Mouse (Mus musculus) myocyte (in vitro differentiated cells): ENCODE measurements around the gene Flcn. TPM values are rescaled to one million over a fixed set of nuclear protein-coding genes. Genes with fewer than 3 reads are reported as not detected.

Experiments used
- H3K27me3 ChIP-seq: one replicate; pipeline ENCODE4 v1.6.1; 2011; ENCODE audit not compliant: control insufficient read depth, insufficient read depth, insufficient read length
- H3K36me3 ChIP-seq: one replicate; pipeline ENCODE4 v1.6.1; 2011; ENCODE audit not compliant: control insufficient read depth, insufficient read depth
- H3K4me2 ChIP-seq: one replicate; pipeline ENCODE4 v1.6.1; 2011; ENCODE audit warnings: low read depth, control low read depth
- H3K4me3 ChIP-seq: one replicate; pipeline ENCODE4 v1.5.1; 2011; ENCODE audit warnings: mild to moderate bottlenecking, control low read depth, moderate library complexity
- H3K79me2 ChIP-seq: one replicate; pipeline ENCODE4 v1.6.1; 2011; ENCODE audit not compliant: control insufficient read depth, insufficient read depth
- H3ac ChIP-seq: one replicate; pipeline ENCODE4 v1.6.1; 2011; ENCODE audit not compliant: control insufficient read depth, insufficient read length
- CEBPB ChIP-seq: IDR thresholded peaks from 2 replicates; pipeline ENCODE4 v1.6.1; 2011; ENCODE audit warnings: mild to moderate bottlenecking, moderate library complexity; ENCODE audit not compliant: poor library complexity, insufficient read depth, severe bottlenecking
- E2F4 ChIP-seq: IDR thresholded peaks from one replicate; pipeline ENCODE4 v1.6.1; 2011; ENCODE audit warnings: mild to moderate bottlenecking, control low read depth, moderate library complexity; ENCODE audit not compliant: insufficient read depth
- MAX ChIP-seq: IDR thresholded peaks from one replicate; pipeline ENCODE4 v1.6.1; 2011; ENCODE audit warnings: low read depth, mild to moderate bottlenecking, control low read depth
- MYOD1 ChIP-seq, 3 experiments: IDR thresholded peaks; one replicate each; pipeline ENCODE4 v1.6.1; 2011; ENCODE audit warnings: control low read depth in 2 of 3, low read depth in 2 of 3, mild to moderate bottlenecking in 2 of 3, moderate library complexity in 1 of 3; ENCODE audit not compliant: insufficient read length in 2 of 3, control insufficient read depth in 1 of 3
- MYOG ChIP-seq, 3 experiments: IDR thresholded peaks; one replicate each; pipeline ENCODE4 v1.6.1; 2011; ENCODE audit warnings: control low read depth in 2 of 3, low read depth in 2 of 3, mild to moderate bottlenecking in 2 of 3; ENCODE audit not compliant: insufficient read length in 2 of 3, control insufficient read depth in 1 of 3, insufficient read depth in 1 of 3
- POLR2A ChIP-seq: IDR thresholded peaks from one replicate; pipeline ENCODE4 v1.6.1; 2011; ENCODE audit warnings: low read depth, mild to moderate bottlenecking, control low read depth, moderate library complexity; ENCODE audit not compliant: insufficient read length
- POLR2AphosphoS2 ChIP-seq: IDR thresholded peaks from one replicate; pipeline ENCODE4 v1.6.1; 2011; ENCODE audit warnings: low read depth, control low read depth; ENCODE audit not compliant: insufficient read length
- REST ChIP-seq: IDR thresholded peaks from one replicate; pipeline ENCODE4 v1.6.1; 2011; ENCODE audit warnings: mild to moderate bottlenecking, control low read depth, moderate library complexity; ENCODE audit not compliant: insufficient read depth, insufficient read length
- SRF ChIP-seq: IDR thresholded peaks from one replicate; pipeline ENCODE4 v1.6.1; 2011; ENCODE audit warnings: low read depth; ENCODE audit not compliant: control insufficient read depth, insufficient read length
- TCF12 ChIP-seq: IDR thresholded peaks from one replicate; pipeline ENCODE4 v1.6.1; 2011; ENCODE audit warnings: mild to moderate bottlenecking, control low read depth; ENCODE audit not compliant: poor library complexity, insufficient read depth, severe bottlenecking
- TCF3 ChIP-seq: IDR thresholded peaks from one replicate; pipeline ENCODE4 v1.6.1; 2011; ENCODE audit warnings: low read depth, control low read depth; ENCODE audit not compliant: insufficient read length
- USF1 ChIP-seq: IDR thresholded peaks from one replicate; pipeline ENCODE4 v1.6.1; 2011; ENCODE audit warnings: low read depth, mild to moderate bottlenecking, control low read depth, moderate library complexity
- polyA plus RNA-seq: library from polyadenylated mRNA; unstranded; fragments of >200 nt; fragmentation: generic; extraction: Trizol; gene quantifications from one replicate; pipeline ENCODE4 v1.2.1, GENCODE M21; 2012; ENCODE audit warnings: missing spikeins

Gene Flcn
- polyA plus RNA-seq, 1 experiment, result 43.9 TPM

DNA sequence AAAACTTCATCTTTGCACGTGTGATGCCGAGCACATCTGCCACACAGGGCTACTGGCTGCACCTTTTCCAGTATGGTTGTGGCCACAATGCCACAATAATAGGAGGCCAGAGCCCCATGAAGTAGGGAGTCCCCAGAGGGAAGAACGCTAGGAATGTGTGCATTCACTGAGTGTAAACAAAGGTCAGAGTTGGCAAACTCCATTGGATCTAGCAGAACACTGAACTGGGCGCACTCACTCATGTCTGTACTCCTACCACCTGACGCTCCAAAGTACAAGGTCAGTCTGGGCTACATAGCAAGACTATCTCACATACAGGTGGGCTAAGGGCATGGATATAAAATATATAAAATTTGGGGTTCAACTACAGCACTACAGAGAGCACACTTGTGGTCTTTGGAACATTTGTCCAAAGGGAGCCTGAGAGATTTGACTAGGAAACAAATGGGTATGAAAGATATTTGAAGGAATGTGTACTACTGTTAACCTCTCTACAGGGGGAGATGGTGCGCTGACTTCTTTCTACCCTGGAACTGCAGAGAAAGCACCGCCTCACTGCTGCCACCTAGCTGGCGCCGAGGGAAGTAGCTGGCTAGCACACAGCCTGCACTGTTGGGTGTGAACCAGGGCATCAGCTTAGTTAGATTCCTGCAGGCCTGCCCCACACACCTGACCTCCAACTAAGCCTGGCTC, 31.5 kb downstream of the Flcn start:
- Histone ChIP-seq H3K79me2 (no peaks in the 10 kb centered on the region), H3K27me3 (no peaks in the 10 kb centered on the region), H3K4me2 (no peak overlapping the region), H3ac (no peak overlapping the region), H3K4me3 (no peak overlapping the region), H3K36me3 (peaks cover 36% of the 10 kb centered on the region)
- no peak for TF ChIP-seq REST
- TF ChIP-seq CEBPB, result no peak
- TF ChIP-seq MAX, result no peak
- peak; percentile 77 for TF ChIP-seq POLR2AphosphoS2
- TF ChIP-seq MYOG (IDR thresholded peaks at IDR 0.05; ENCODE audit: control insufficient read depth in 1 of 3, insufficient read depth in 1 of 3, insufficient read length in 2 of 3, low read depth in 2 of 3), result no peak
- TF ChIP-seq MYOD1 (IDR thresholded peaks at IDR 0.05; ENCODE audit: control insufficient read depth in 1 of 3, insufficient read length in 2 of 3, low read depth in 2 of 3), result no peak
- TF ChIP-seq POLR2A, result peak; percentile 12
- no peak for TF ChIP-seq USF1
- TF ChIP-seq E2F4, result no peak

DNA sequence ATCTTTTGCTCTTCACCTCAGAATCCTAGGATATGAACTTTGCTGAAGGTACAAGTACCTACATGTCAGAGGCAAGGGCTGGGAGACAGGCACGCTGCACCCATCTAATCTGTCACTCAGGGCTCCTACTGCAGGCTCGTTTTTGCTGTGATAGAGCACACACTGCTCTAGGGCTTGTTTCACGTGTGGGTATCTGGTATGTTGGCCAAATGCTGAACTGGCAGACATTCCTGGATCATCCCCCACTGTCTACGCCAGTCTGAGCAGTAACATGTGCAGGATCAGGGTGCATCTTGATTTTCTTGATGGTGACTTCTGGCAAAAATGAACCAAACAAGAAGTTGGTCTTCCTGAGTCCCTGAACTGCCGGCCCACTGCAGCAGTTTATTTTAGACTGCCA, 32.6 kb downstream of the Flcn start:
- TF ChIP-seq CEBPB (no peak), POLR2A (no peak), POLR2AphosphoS2 (no peak), TCF12 (no peak), SRF (no peak)
- H3ac ChIP-seq, result no peak overlapping the region
- H3K36me3 ChIP-seq, result peaks cover 44% of the 10 kb centered on the region
- H3K27me3 ChIP-seq, result no peaks in the 10 kb centered on the region
- H3K4me3 ChIP-seq, result no peak overlapping the region
- H3K4me2 ChIP-seq, result no peak overlapping the region
- H3K79me2 ChIP-seq, result no peaks in the 10 kb centered on the region

DNA sequence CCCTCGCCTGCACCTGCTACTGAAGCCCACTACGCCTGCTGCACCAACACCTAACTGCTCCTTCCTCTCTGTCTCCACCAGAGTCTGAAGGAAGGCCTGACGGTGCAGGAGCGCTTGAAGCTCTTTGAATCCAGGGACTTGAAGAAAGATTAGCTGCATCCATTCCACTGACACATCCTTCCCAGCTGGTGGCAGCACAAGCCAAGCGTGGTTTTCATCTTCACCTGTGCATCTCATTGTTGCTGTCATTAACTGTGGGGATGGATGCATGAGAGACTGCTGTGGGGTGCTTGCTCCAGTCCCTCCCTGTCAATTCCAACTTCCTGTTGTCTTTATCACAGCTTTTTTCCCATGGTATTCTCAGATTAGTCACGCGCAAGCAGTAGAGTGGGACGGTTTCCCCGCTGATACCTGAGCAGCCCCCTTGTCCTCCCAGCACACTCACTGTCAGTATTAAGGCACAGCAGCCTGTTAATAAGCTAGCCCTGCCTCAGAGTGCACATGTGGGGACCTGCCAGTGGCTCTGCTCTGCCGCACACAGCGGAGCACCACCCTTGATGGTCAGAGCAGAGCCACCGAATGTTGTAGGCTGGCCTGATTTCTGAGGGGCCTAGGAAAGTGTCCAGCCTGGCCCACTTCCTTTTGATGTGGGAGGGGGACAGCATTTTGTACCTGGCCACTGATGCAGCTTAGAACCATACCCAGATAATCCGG, 34.2 kb downstream of the Flcn start:
- TF ChIP-seq MYOG (IDR thresholded peaks at IDR 0.05; ENCODE audit: control insufficient read depth in 1 of 3, insufficient read depth in 1 of 3, insufficient read length in 2 of 3, low read depth in 2 of 3), result peak in 1 of 3 experiments; percentile 35
- no peak for TF ChIP-seq REST
- TF ChIP-seq CEBPB, result no peak
- peak in 2 of 3 experiments; percentile 59 to 60 for TF ChIP-seq MYOD1 (IDR thresholded peaks at IDR 0.05; ENCODE audit: control insufficient read depth in 1 of 3, insufficient read length in 2 of 3, low read depth in 2 of 3)
- Histone ChIP-seq H3K36me3 (peaks cover 60% of the 10 kb centered on the region), H3K27me3 (no peaks in the 10 kb centered on the region), H3K4me3 (no peak overlapping the region), H3K4me2 (no peak overlapping the region), H3K79me2 (no peaks in the 10 kb centered on the region), H3ac (no peak overlapping the region)

DNA sequence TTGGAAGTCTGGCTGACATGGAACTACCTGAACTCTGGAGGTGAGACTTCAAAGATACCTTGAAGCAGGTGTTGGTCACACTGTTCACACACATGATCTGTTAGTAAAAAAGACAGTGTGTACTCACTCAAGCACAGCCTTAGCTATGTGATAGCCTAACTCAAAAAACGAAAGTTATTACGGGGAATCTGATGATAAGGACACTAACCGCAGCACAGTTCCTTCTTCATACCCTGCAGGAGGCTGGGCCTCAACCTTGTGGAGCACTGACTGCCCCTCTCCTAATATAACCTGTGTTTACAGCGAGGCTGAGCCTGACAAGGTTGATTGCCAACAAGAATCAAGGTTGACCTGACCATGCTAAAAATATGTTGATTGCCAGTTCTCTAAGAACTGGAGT, 35.3 kb downstream of the Flcn start:
- Histone ChIP-seq H3K27me3 (no peaks in the 10 kb centered on the region), H3K4me3 (no peak overlapping the region), H3K79me2 (no peaks in the 10 kb centered on the region), H3K36me3 (peaks cover 63% of the 10 kb centered on the region), H3K4me2 (no peak overlapping the region), H3ac (no peak overlapping the region)
- TF ChIP-seq REST, result no peak
- no peak for TF ChIP-seq POLR2AphosphoS2
- TF ChIP-seq MYOD1 (IDR thresholded peaks at IDR 0.05; ENCODE audit: control insufficient read depth in 1 of 3, insufficient read length in 2 of 3, low read depth in 2 of 3), result no peak
- no peak for TF ChIP-seq SRF
- TF ChIP-seq TCF12, result no peak
- TF ChIP-seq MAX, result no peak

DNA sequence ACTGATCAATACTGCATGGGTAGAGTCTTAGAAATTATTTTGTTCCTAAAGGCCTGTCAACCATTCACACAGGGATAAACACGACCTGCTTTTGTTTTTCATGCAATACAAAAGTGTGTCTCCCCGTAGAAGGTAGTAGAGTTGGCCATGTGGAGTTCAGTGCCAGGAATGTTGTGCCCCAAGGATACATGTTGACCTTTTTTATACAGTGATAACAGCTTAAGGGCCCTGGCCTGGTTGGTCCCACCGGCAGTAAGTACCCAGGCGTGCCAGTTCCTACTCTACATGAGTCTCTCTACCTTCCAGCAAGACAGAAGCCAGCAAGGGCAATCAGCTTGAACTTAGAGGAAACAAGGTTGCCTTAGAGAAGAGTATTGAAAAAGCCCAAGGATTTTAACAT, 36.9 kb downstream of the Flcn start:
- no peak overlapping the region for H3K4me2 ChIP-seq
- peaks cover 78% of the 10 kb centered on the region for H3K36me3 ChIP-seq
- TF ChIP-seq USF1 (no peak), CEBPB (no peak), MYOG (IDR thresholded peaks at IDR 0.05; ENCODE audit: control insufficient read depth in 1 of 3, insufficient read depth in 1 of 3, insufficient read length in 2 of 3, low read depth in 2 of 3) (no peak), TCF3 (no peak), REST (no peak), MAX (no peak), POLR2A (no peak), POLR2AphosphoS2 (no peak), MYOD1 (IDR thresholded peaks at IDR 0.05; ENCODE audit: control insufficient read depth in 1 of 3, insufficient read length in 2 of 3, low read depth in 2 of 3) (no peak), TCF12 (no peak), SRF (no peak), E2F4 (no peak)
- H3K4me3 ChIP-seq, result no peak overlapping the region
- H3ac ChIP-seq, result no peak overlapping the region
- H3K27me3 ChIP-seq, result no peaks in the 10 kb centered on the region
- no peaks in the 10 kb centered on the region for H3K79me2 ChIP-seq
